Mouse (Mus musculus): ENCODE results near the gene Sptbn4.
A peak's percentile ranks its signal among the peaks of the same experiment; 100 is the strongest.

Sptbn4 gene

GRCm38 (mm10) chr7:27384134-27384533 is 63.4 kb downstream of the Sptbn4 start:
- DNase-seq (ENCODE audit: low spot score in 2 of 2) = no peak

GRCm38 (mm10) chr7:27383233-27383632 is 64.3 kb downstream of the Sptbn4 start:
- no peak for DNase-seq (ENCODE audit: low spot score in 2 of 2)

GRCm38 (mm10) chr7:27381560-27381959 is 65.9 kb downstream of the Sptbn4 start:
- no peak for DNase-seq (ENCODE audit: low spot score in 2 of 2)

- no peak for DNase-seq (ENCODE audit: low spot score in 2 of 2)
Observed at GRCm38 (mm10) chr7:27381009-27381408, 66.5 kb downstream of the Sptbn4 start.

- no peak for DNase-seq (ENCODE audit: low spot score in 2 of 2)
Observed at GRCm38 (mm10) chr7:27379836-27380235, 67.7 kb downstream of the Sptbn4 start.

- DNase-seq (ENCODE audit: low spot score in 2 of 2) = no peak
Observed at GRCm38 (mm10) chr7:27378431-27378830, 69.1 kb downstream of the Sptbn4 start.

- DNase-seq (ENCODE audit: low spot score in 2 of 2) = peak in 1 of 2 experiments; percentile 62
Observed at GRCm38 (mm10) chr7:27375274-27375673, 72.2 kb downstream of the Sptbn4 start.

GRCm38 (mm10) chr7:27371715-27372462 is 75.6 kb downstream of the Sptbn4 start:
- no peak for DNase-seq (ENCODE audit: low spot score in 2 of 2)

- DNase-seq (ENCODE audit: low spot score in 2 of 2) = no peak
Observed at GRCm38 (mm10) chr7:27369111-27369510, 78.4 kb downstream of the Sptbn4 start.

- no peak for DNase-seq (ENCODE audit: low spot score in 2 of 2)
Observed at GRCm38 (mm10) chr7:27367976-27368375, 79.5 kb downstream of the Sptbn4 start.

GRCm38 (mm10) chr7:27366082-27366844 is 81.2 kb downstream of the Sptbn4 start:
- peak in 1 of 2 experiments; percentile 52 for DNase-seq (ENCODE audit: low spot score in 2 of 2)

- DNase-seq (ENCODE audit: low spot score in 2 of 2) = no peak
Observed at GRCm38 (mm10) chr7:27364379-27364778, 83.1 kb downstream of the Sptbn4 start.

GRCm38 (mm10) chr7:27361283-27361946 is 86.1 kb downstream of the Sptbn4 start:
- DNase-seq (ENCODE audit: low spot score in 2 of 2) = peak; percentile 97 to 99

- no peak for DNase-seq (ENCODE audit: low spot score in 2 of 2)
Observed at GRCm38 (mm10) chr7:27360749-27361148, 86.7 kb downstream of the Sptbn4 start.

- DNase-seq (ENCODE audit: low spot score in 2 of 2) = no peak
Observed at GRCm38 (mm10) chr7:27359706-27360358, 87.7 kb downstream of the Sptbn4 start.

GRCm38 (mm10) chr7:27359162-27359561 is 88.3 kb downstream of the Sptbn4 start:
- no peak for DNase-seq (ENCODE audit: low spot score in 2 of 2)

GRCm38 (mm10) chr7:27357595-27357978 is 89.9 kb downstream of the Sptbn4 start:
- no peak for DNase-seq (ENCODE audit: low spot score in 2 of 2)

- no peak for DNase-seq (ENCODE audit: low spot score in 2 of 2)
Observed at GRCm38 (mm10) chr7:27356861-27357594, 90.5 kb downstream of the Sptbn4 start, which contains the start of gene Gm20479. Gene Gm20479 (minus strand): TSS chr7:27357419.

GRCm38 (mm10) chr7:27356248-27356647 is 91.2 kb downstream of the Sptbn4 start:
- DNase-seq (ENCODE audit: low spot score in 2 of 2) = no peak

- peak in 1 of 2 experiments; percentile 88 for DNase-seq (ENCODE audit: low spot score in 2 of 2)
Observed at GRCm38 (mm10) chr7:27355745-27356240, 91.7 kb downstream of the Sptbn4 start, which contains the start of gene Shkbp1. Gene Shkbp1 (minus strand): TSS chr7:27356019.

GRCm38 (mm10) chr7:27355261-27355660 is 92.2 kb downstream of the Sptbn4 start:
- no peak for DNase-seq (ENCODE audit: low spot score in 2 of 2)
